Comparison of ENCODE assay signal across 11 mouse cellular contexts in genomic region chr11:105508660-105509038, GRCm38 (mm10). TPM values are rescaled to one million over a fixed set of nuclear protein-coding genes. Genes with fewer than 3 reads are reported as not detected.
DNase-seq lines count a peak whose midpoint lies in the region; ATAC-seq and TF ChIP-seq lines count a peak whose summit lies in the region.
"Had no signal": no experiment of that assay in that cellular context is flagged by ENCODE, and none has a peak within 500 bp of the region (broad histone marks: within the 10 kb centered on the region; RNA-seq: fewer than 3 reads in every experiment).

No protein-coding gene starts in this region.

- H3K9ac ChIP-seq in embryonic facial prominence, embryonic 11.5 days (replicated peaks; ENCODE audit: low read length), result no peak overlapping the region
- H3K9ac ChIP-seq in midbrain, embryonic 11.5 days (ENCODE audit: low read length), result no peak overlapping the region; the same call in 1 of the 2 replicates

- DNase-seq in embryonic facial prominence, embryonic 11.5 days (ENCODE audit: low spot score), result no peak
- no peak for DNase-seq in hindbrain, embryonic 10.5 days (ENCODE audit: low spot score)
- DNase-seq in midbrain, embryonic 11.5 days (ENCODE audit: low spot score, missing footprints), result no peak
- DNase-seq in B cell, adult 2 months, result no peak
- DNase-seq in frontal cortex, adult 2 months (ENCODE audit: extremely low spot score in 1 of 2, low spot score in 1 of 2), result no peak
- no peak for DNase-seq in liver
- DNase-seq: thymus, adult 2 months had no signal

- peak overlapping the region; percentile 29; the same call in 1 of the 2 replicates for H3K27ac ChIP-seq in cortical plate, adult 2 months (ENCODE audit: insufficient read depth, low read length)
- H3K27ac ChIP-seq in embryonic facial prominence, embryonic 11.5 days (replicated peaks; ENCODE audit: low read depth, low read length), result no peak overlapping the region
- H3K27ac ChIP-seq in hindbrain, embryonic 10.5 days, result peak overlapping the region; percentile 85
- H3K27ac ChIP-seq in midbrain, embryonic 11.5 days (ENCODE audit: low read depth, low read length), result peak overlapping the region; percentile 62

- H3K4me3 ChIP-seq in cortical plate, adult 2 months (ENCODE audit: insufficient read depth, low read length), result no peak overlapping the region
- H3K4me3 ChIP-seq in embryonic facial prominence, embryonic 11.5 days (ENCODE audit: low read depth, low read length), result no peak overlapping the region
- H3K4me3 ChIP-seq in hindbrain, embryonic 10.5 days, result peak overlapping the region; percentile 39
- H3K4me3 ChIP-seq in midbrain, embryonic 11.5 days (ENCODE audit: low read depth, low read length), result 0 out of 2 replicates have a peak overlapping the region, but pooled peaks have one; percentile 9

- ATAC-seq in embryonic facial prominence, embryonic 11.5 days (replicated peaks; ENCODE audit: insufficient number of reproducible peaks, low FRiP score, low TSS enrichment, low read depth), result peak; percentile 59
- peak; percentile 41 for ATAC-seq in midbrain, embryonic 11.5 days (ENCODE audit: low FRiP score)

- H3K27me3 ChIP-seq in embryonic facial prominence, embryonic 11.5 days (ENCODE audit: control insufficient read depth, insufficient read depth, low read length), result no peaks in the 10 kb centered on the region
- peaks cover 40% of the 10 kb centered on the region for H3K27me3 ChIP-seq in hindbrain, embryonic 10.5 days (ENCODE audit: insufficient read depth, poor library complexity, severe bottlenecking)
- H3K27me3 ChIP-seq in midbrain, embryonic 11.5 days (ENCODE audit: control insufficient read depth, insufficient read depth, low read length), result peaks cover 19% of the 10 kb centered on the region; the same call in 1 of the 2 replicates

- 75% methylated on average over 7 of the region's 7 CpGs for WGBS in embryonic facial prominence, embryonic 11.5 days
- 51% methylated on average over 7 of the region's 7 CpGs for WGBS in hindbrain, embryonic 10.5 days
- WGBS in midbrain, embryonic 11.5 days, result 44% methylated on average over 7 of the region's 7 CpGs

- no peaks in the 10 kb centered on the region for H3K36me3 ChIP-seq in embryonic facial prominence, embryonic 11.5 days (replicated peaks; ENCODE audit: control insufficient read depth, insufficient read depth, low read depth, low read length)
- no peaks in the 10 kb centered on the region for H3K36me3 ChIP-seq in hindbrain, embryonic 10.5 days
- no peaks in the 10 kb centered on the region for H3K36me3 ChIP-seq in midbrain, embryonic 11.5 days (ENCODE audit: control insufficient read depth, insufficient read depth, low read length)

- no peak for TF ChIP-seq POLR2A in cortical plate, adult 2 months (IDR thresholded peaks at IDR 0.05; ENCODE audit: extremely low read depth, insufficient read depth, low read length)

- no peak for TF ChIP-seq CTCF in cortical plate, adult 2 months (IDR thresholded peaks at IDR 0.05; ENCODE audit: extremely low read depth, insufficient read depth, low read length)

- H3K9me3 ChIP-seq in embryonic facial prominence, embryonic 11.5 days (replicated peaks; ENCODE audit: control insufficient read depth, low read length), result no peaks in the 10 kb centered on the region
- no peaks in the 10 kb centered on the region for H3K9me3 ChIP-seq in hindbrain, embryonic 10.5 days
- H3K9me3 ChIP-seq in midbrain, embryonic 11.5 days (ENCODE audit: control insufficient read depth, low read length), result no peaks in the 10 kb centered on the region

- no peak overlapping the region for H3K4me2 ChIP-seq in embryonic facial prominence, embryonic 11.5 days (ENCODE audit: low read depth, low read length)
- H3K4me2 ChIP-seq in midbrain, embryonic 11.5 days, result peak overlapping the region; percentile 35
- H3K4me2 ChIP-seq: liver, embryonic 11.5 days had no signal

- H3K4me1 ChIP-seq in cortical plate, adult 2 months (ENCODE audit: control insufficient read depth, insufficient read depth, low read length), result peaks cover 8% of the 10 kb centered on the region
- peaks cover 2% of the 10 kb centered on the region for H3K4me1 ChIP-seq in embryonic facial prominence, embryonic 11.5 days (ENCODE audit: control insufficient read depth, insufficient read depth, low read length)
- H3K4me1 ChIP-seq in hindbrain, embryonic 10.5 days (replicated peaks), result peaks cover 66% of the 10 kb centered on the region
- H3K4me1 ChIP-seq in midbrain, embryonic 11.5 days (ENCODE audit: control insufficient read depth, insufficient read depth, low read length), result peaks cover 30% of the 10 kb centered on the region

RNA-seq across cellular contexts. Expression of gene March10, which starts 52.1 kb away (rescaled TPM):
- polyA plus RNA-seq in cortical plate, adult 2 months (2012; rRNA removed), result 2.2 and 2.4 TPM in 2 replicates
- polyA plus RNA-seq in embryonic facial prominence, embryonic 11.5 days (2014; fragmentation: Nextera tagmentation; extraction: Ambion mirVana), result 0.21 and 0.31 TPM in 2 replicates
- polyA plus RNA-seq in hindbrain, embryonic 10.5 days (2016; fragmentation: Nextera tagmentation; extraction: Ambion mirVana), result 0.39 and 0.41 TPM in 2 replicates
- 0.06 TPM in 1 of 2 replicates, not detected in the other for polyA plus RNA-seq in midbrain, embryonic 11.5 days (2014; fragmentation: Nextera tagmentation; extraction: Ambion mirVana)
- 1.0 and 1.1 TPM in 2 replicates for polyA plus RNA-seq in frontal cortex, adult 2 months (2012; rRNA removed)
- polyA plus RNA-seq: intestine, embryonic 14.5 days; liver, embryonic 11.5 days; spleen, adult 2 months had no signal

Comparison
In these comparisons a context has a peak if more than half of its experiments do, and no peak if none do; other contexts are left out.
1. H3K4me3 ChIP-seq: peak in hindbrain, embryonic 10.5 days (single experiment) and midbrain, embryonic 11.5 days (single experiment); none in cortical plate, adult 2 months (single experiment) and embryonic facial prominence, embryonic 11.5 days (single experiment).